Mouse (Mus musculus): Measurements from ENCODE around the gene Tnks2.
"Not testable (repeated sequence)": the region's sequence is repeated elsewhere in the genome, so short reads cannot be mapped to it uniquely, and the experiment has no call there.

The Tnks2 gene

GRCm38 (mm10) chr19:36833788-36834531 lies at the start of gene Tnks2:
Tnks2 (plus strand) TSS chr19:36834232.
- peak; percentile 99 for DNase-seq (ENCODE audit: low read depth, low spot score)

- DNase-seq (ENCODE audit: low read depth, low spot score): no peak
Measured at GRCm38 (mm10) chr19:36789873-36790733, 43.9 kb upstream of the Tnks2 start.

- no peak for DNase-seq (ENCODE audit: low read depth, low spot score)
Measured at GRCm38 (mm10) chr19:36792589-36792988, 41.4 kb upstream of the Tnks2 start.

GRCm38 (mm10) chr19:36793450-36793849 lies 40.6 kb upstream of the Tnks2 start:
- no peak for DNase-seq (ENCODE audit: low read depth, low spot score)

- no peak for DNase-seq (ENCODE audit: low read depth, low spot score)
Measured at GRCm38 (mm10) chr19:36794008-36794407, 40.0 kb upstream of the Tnks2 start.

- no peak for DNase-seq (ENCODE audit: low read depth, low spot score)
Measured at GRCm38 (mm10) chr19:36795277-36795676, 38.8 kb upstream of the Tnks2 start.

- peak; percentile 24 for DNase-seq (ENCODE audit: low read depth, low spot score)
Measured at GRCm38 (mm10) chr19:36796931-36797330, 37.1 kb upstream of the Tnks2 start.

- DNase-seq (ENCODE audit: low read depth, low spot score): no peak
Measured at GRCm38 (mm10) chr19:36800288-36800687, 33.7 kb upstream of the Tnks2 start.

GRCm38 (mm10) chr19:36801856-36802641 lies 32.0 kb upstream of the Tnks2 start:
- DNase-seq (ENCODE audit: low read depth, low spot score): peak; percentile 45

GRCm38 (mm10) chr19:36803403-36803802 lies 30.6 kb upstream of the Tnks2 start:
- DNase-seq (ENCODE audit: low read depth, low spot score): no peak

- no peak for DNase-seq (ENCODE audit: low read depth, low spot score)
Measured at GRCm38 (mm10) chr19:36806842-36807241, 27.2 kb upstream of the Tnks2 start.

GRCm38 (mm10) chr19:36808426-36809105 lies 25.5 kb upstream of the Tnks2 start:
- DNase-seq (ENCODE audit: low read depth, low spot score): no peak

- DNase-seq (ENCODE audit: low read depth, low spot score): no peak
Measured at GRCm38 (mm10) chr19:36809476-36810168, 24.4 kb upstream of the Tnks2 start.

GRCm38 (mm10) chr19:36812011-36812410 lies 22.0 kb upstream of the Tnks2 start:
- DNase-seq (ENCODE audit: low read depth, low spot score): no peak

GRCm38 (mm10) chr19:36815396-36816271 lies 18.4 kb upstream of the Tnks2 start:
- DNase-seq (ENCODE audit: low read depth, low spot score): peak; percentile 72

- peak; percentile 29 for DNase-seq (ENCODE audit: low read depth, low spot score)
Measured at GRCm38 (mm10) chr19:36818141-36818885, 15.7 kb upstream of the Tnks2 start.

- peak; percentile 20 for DNase-seq (ENCODE audit: low read depth, low spot score)
Measured at GRCm38 (mm10) chr19:36819199-36819598, 14.8 kb upstream of the Tnks2 start.

- DNase-seq (ENCODE audit: low read depth, low spot score): no peak
Measured at GRCm38 (mm10) chr19:36820469-36820868, 13.6 kb upstream of the Tnks2 start.

GRCm38 (mm10) chr19:36821301-36821700 lies 12.7 kb upstream of the Tnks2 start:
- not testable (repeated sequence) for DNase-seq (ENCODE audit: low read depth, low spot score)
